Mouse (Mus musculus) gonadal fat pad, adult 2 months (tissue): Measurements from ENCODE around the gene Stk4. TPM values are rescaled to one million over a fixed set of nuclear protein-coding genes. Genes with fewer than 3 reads are reported as not detected.

Experiments
- DNase-seq: peaks from one replicate; pipeline ENCODE4 v3.0.0-alpha.2; 2012; ENCODE audit warnings: low read depth
- polyA plus RNA-seq: library from polyadenylated mRNA; depleted of rRNA; stranded (reverse); fragments of >200 nt; gene quantifications from 2 replicates; pipeline ENCODE4 v1.2.3, GENCODE M21; 2012

Gene Stk4
- polyA plus RNA-seq, 1 experiment: 16.1 TPM

GRCm38 (mm10) chr2:164128576-164129411, 58.7 kb downstream of the Stk4 start:
- no peak for DNase-seq

- no peak for DNase-seq
Observed at GRCm38 (mm10) chr2:164131586-164131985, 61.5 kb downstream of the Stk4 start.

- no peak for DNase-seq
Observed at GRCm38 (mm10) chr2:164134563-164134962, 64.4 kb downstream of the Stk4 start.

- no peak for DNase-seq
Observed at GRCm38 (mm10) chr2:164135367-164135766, 65.2 kb downstream of the Stk4 start.

- DNase-seq: no peak
Observed at GRCm38 (mm10) chr2:164136393-164136792, 66.3 kb downstream of the Stk4 start.

GRCm38 (mm10) chr2:164137754-164138153, 67.6 kb downstream of the Stk4 start:
- DNase-seq: no peak

- no peak for DNase-seq
Observed at GRCm38 (mm10) chr2:164142021-164142420, 71.9 kb downstream of the Stk4 start.

- DNase-seq: no peak
Observed at GRCm38 (mm10) chr2:164144025-164144424, 73.9 kb downstream of the Stk4 start.

- DNase-seq: no peak
Observed at GRCm38 (mm10) chr2:164144541-164144940, 74.4 kb downstream of the Stk4 start.

- no peak for DNase-seq
Observed at GRCm38 (mm10) chr2:164146556-164146955, 76.4 kb downstream of the Stk4 start.

GRCm38 (mm10) chr2:164150086-164150760, 80.1 kb downstream of the Stk4 start:
- no peak for DNase-seq

- no peak for DNase-seq
Observed at GRCm38 (mm10) chr2:164152341-164152740, 82.2 kb downstream of the Stk4 start.

- no peak for DNase-seq
Observed at GRCm38 (mm10) chr2:164154007-164154406, 83.9 kb downstream of the Stk4 start.

GRCm38 (mm10) chr2:164156158-164156557, 86.0 kb downstream of the Stk4 start:
- DNase-seq: no peak

- DNase-seq: no peak
Observed at GRCm38 (mm10) chr2:164158838-164159237, 88.7 kb downstream of the Stk4 start.

GRCm38 (mm10) chr2:164161515-164162055, 91.5 kb downstream of the Stk4 start:
- no peak for DNase-seq

GRCm38 (mm10) chr2:164164941-164165340, 94.8 kb downstream of the Stk4 start:
- DNase-seq: no peak

GRCm38 (mm10) chr2:164167752-164168570, 97.8 kb downstream of the Stk4 start:
- no peak for DNase-seq

GRCm38 (mm10) chr2:164168571-164168946, 98.4 kb downstream of the Stk4 start:
- DNase-seq: no peak

GRCm38 (mm10) chr2:164170326-164170725, 100.2 kb downstream of the Stk4 start:
- DNase-seq: no peak

- no peak for DNase-seq
Observed at GRCm38 (mm10) chr2:164170902-164171301, 100.8 kb downstream of the Stk4 start, which contains the start of gene Kcns1. Kcns1 (minus strand) TSS chr2:164171113.

GRCm38 (mm10) chr2:164173394-164173793, 103.3 kb downstream of the Stk4 start:
- no peak for DNase-seq
